Comparison of ENCODE assay signal across 24 mouse cellular contexts in the genomic region with DNA sequence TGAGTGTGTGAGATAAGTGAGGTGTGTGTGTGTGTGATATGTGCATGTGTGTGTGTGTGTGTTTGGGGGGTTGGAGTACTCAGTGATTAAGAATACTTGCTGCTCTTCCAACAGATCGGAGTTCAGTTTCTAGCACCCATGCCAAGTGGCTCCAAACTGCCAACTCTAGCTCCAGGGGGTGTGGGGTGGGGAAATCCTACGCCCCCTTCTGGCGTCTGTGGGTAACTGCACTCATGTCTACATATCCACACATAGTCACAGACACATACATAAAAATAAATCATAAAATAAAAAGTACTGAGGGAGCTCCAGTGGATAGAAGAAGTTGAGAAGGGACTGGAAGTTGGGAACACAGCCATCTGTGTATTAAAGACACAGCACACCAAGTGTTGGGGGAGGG.
A peak's percentile ranks its signal among the peaks of the same experiment; 100 is the strongest.
DNase-seq lines count a peak whose midpoint lies in the region; ATAC-seq and TF ChIP-seq lines count a peak whose summit lies in the region.
"Had no signal": no experiment of that assay in that cellular context is flagged by ENCODE, and none has a peak within 500 bp of the region (broad histone marks: within the 10 kb centered on the region; RNA-seq: fewer than 3 reads in every experiment).

No protein-coding gene starts in this region.

- DNase-seq in liver, embryonic 14.5 days (ENCODE audit: low read depth in 3 of 3, low spot score in 3 of 3) = no peak
- DNase-seq in liver, embryonic 11.5 days (ENCODE audit: low spot score) = no peak
- DNase-seq in testis, postnatal 14 days (ENCODE audit: low spot score) = no peak
- DNase-seq in MEL (ENCODE audit: low read depth, low spot score) = peak; percentile 21
- DNase-seq: adrenal gland, adult 8-10 months; B cell, adult 2 months; cerebellum, adult 2 months; cerebellum, postnatal 14 days; gastrocnemius, postnatal 36 days; heart, adult 18-20 months; kidney, adult 18-20 months; kidney, postnatal 25 days; liver, embryonic 13.5 days; lung, postnatal 36 days; right cerebral cortex, adult 18-20 months had no signal

- TF ChIP-seq CTCF in liver, embryonic 14.5 days (IDR thresholded peaks at IDR 0.05; ENCODE audit: low read depth) = peak; percentile 31
- peak; percentile 32; the same call in 1 of the 2 replicates for TF ChIP-seq CTCF in testis, adult 2 months (IDR thresholded peaks at IDR 0.05; ENCODE audit: control insufficient read depth, insufficient read depth, insufficient replicate concordance, low read depth, low read length)
- peak; percentile 48 to 52 (median 48) for TF ChIP-seq CTCF in MEL (IDR thresholded peaks at IDR 0.05 in 2 of 3, conservative IDR thresholded peaks at IDR 0.05 in 1 of 3; ENCODE audit: control insufficient read depth in 1 of 3, insufficient read depth in 1 of 3, low read depth in 2 of 3, low read length in 3 of 3, poor library complexity in 1 of 3, severe bottlenecking in 1 of 3)

- H3K4me1 ChIP-seq in liver, embryonic 14.5 days (replicated peaks; ENCODE audit: control insufficient read depth in 2 of 2, insufficient read depth in 2 of 2, low read length in 1 of 2) = no peaks in the 10 kb centered on the region
- no peaks in the 10 kb centered on the region for H3K4me1 ChIP-seq in liver, embryonic 11.5 days (replicated peaks; ENCODE audit: control insufficient read depth, insufficient read depth, low read length)
- no peaks in the 10 kb centered on the region for H3K4me1 ChIP-seq in testis, adult 2 months (ENCODE audit: control insufficient read depth, insufficient read depth, low read length)
- H3K4me1 ChIP-seq in MEL (ENCODE audit: control insufficient read depth in 1 of 2, insufficient read depth in 2 of 2, low read length in 2 of 2) = no peaks in the 10 kb centered on the region
- H3K4me1 ChIP-seq: forebrain, embryonic 13.5 days; heart, embryonic 12.5 days; limb, embryonic 13.5 days; liver, embryonic 13.5 days; lung, embryonic 15.5 days had no signal

- H3K4me2 ChIP-seq in liver, embryonic 14.5 days (ENCODE audit: low read depth) = no peak overlapping the region
- no peak overlapping the region for H3K4me2 ChIP-seq in liver, embryonic 11.5 days
- H3K4me2 ChIP-seq: forebrain, embryonic 13.5 days; heart, embryonic 12.5 days; hindbrain, embryonic 15.5 days; kidney, embryonic 15.5 days; limb, embryonic 13.5 days; liver, embryonic 13.5 days; lung, embryonic 15.5 days; midbrain, embryonic 13.5 days had no signal

- WGBS in liver, embryonic 14.5 days (ENCODE audit: insufficient replicate concordance) = 43% methylated on average over 3 of the region's 3 CpGs
- 74% methylated on average over 3 of the region's 3 CpGs for WGBS in liver, embryonic 11.5 days

- TF ChIP-seq POLR2A in testis, adult 2 months (IDR thresholded peaks at IDR 0.05; ENCODE audit: control insufficient read depth, low read depth, low read length) = no peak
- no peak for TF ChIP-seq POLR2A in MEL (IDR thresholded peaks at IDR 0.05; ENCODE audit: control insufficient read depth in 1 of 2, insufficient read depth in 1 of 2, low read depth in 1 of 2, low read length in 2 of 2, poor library complexity in 1 of 2)

- TF ChIP-seq RAD21 in MEL (IDR thresholded peaks at IDR 0.05; ENCODE audit: low read depth, low read length) = no peak

- H3K4me3 ChIP-seq in liver, embryonic 14.5 days (ENCODE audit: insufficient read depth in 1 of 2, low read depth in 2 of 2, low read length in 2 of 2) = no peak overlapping the region
- H3K4me3 ChIP-seq in liver, embryonic 11.5 days (ENCODE audit: low read depth, low read length) = no peak overlapping the region
- no peak overlapping the region for H3K4me3 ChIP-seq in testis, adult 2 months (ENCODE audit: control insufficient read depth, low read depth, low read length)
- no peak overlapping the region for H3K4me3 ChIP-seq in MEL (ENCODE audit: control insufficient read depth in 1 of 2, insufficient read depth in 1 of 2, low read depth in 2 of 2, low read length in 2 of 2)
- H3K4me3 ChIP-seq: forebrain, embryonic 13.5 days; heart, embryonic 12.5 days; hindbrain, embryonic 15.5 days; kidney, embryonic 15.5 days; limb, embryonic 13.5 days; liver, embryonic 13.5 days; lung, embryonic 15.5 days; midbrain, embryonic 13.5 days had no signal

- no peak overlapping the region for H3K27ac ChIP-seq in liver, embryonic 14.5 days
- H3K27ac ChIP-seq in liver, embryonic 11.5 days (ENCODE audit: low read depth, low read length) = no peak overlapping the region
- no peak overlapping the region for H3K27ac ChIP-seq in testis, adult 2 months (ENCODE audit: control insufficient read depth, insufficient read depth, low read depth, low read length)
- H3K27ac ChIP-seq in MEL (ENCODE audit: control insufficient read depth, low read depth, low read length) = no peak overlapping the region
- H3K27ac ChIP-seq: forebrain, embryonic 13.5 days; hindbrain, embryonic 15.5 days; kidney, embryonic 15.5 days; limb, embryonic 13.5 days; liver, embryonic 13.5 days; lung, embryonic 15.5 days; midbrain, embryonic 13.5 days had no signal

- H3K9ac ChIP-seq in liver, embryonic 14.5 days (replicated peaks) = no peak overlapping the region
- H3K9ac ChIP-seq in liver, embryonic 11.5 days (ENCODE audit: low read depth, low read length) = no peak overlapping the region
- H3K9ac ChIP-seq in MEL (ENCODE audit: control insufficient read depth, low read depth, low read length, poor library complexity, severe bottlenecking) = no peak overlapping the region
- H3K9ac ChIP-seq: forebrain, embryonic 13.5 days; heart, embryonic 12.5 days; hindbrain, embryonic 15.5 days; kidney, embryonic 15.5 days; limb, embryonic 13.5 days; liver, embryonic 13.5 days; lung, embryonic 15.5 days; midbrain, embryonic 13.5 days had no signal

- no peak for TF ChIP-seq EP300 in liver, embryonic 14.5 days (IDR thresholded peaks at IDR 0.05; ENCODE audit: low read depth)
- TF ChIP-seq EP300 in MEL (IDR thresholded peaks at IDR 0.05; ENCODE audit: low read depth in 1 of 2, low read length in 2 of 2) = no peak

- H3K79me2 ChIP-seq in MEL (ENCODE audit: control insufficient read depth, insufficient read depth, low read length, poor library complexity) = no peaks in the 10 kb centered on the region

- no peak for ATAC-seq in liver, embryonic 14.5 days (ENCODE audit: insufficient read depth)
- ATAC-seq in liver, embryonic 11.5 days (replicated peaks; ENCODE audit: low FRiP score) = no peak
- no peak for ATAC-seq in erythroblast, adult 5-6 weeks (replicated peaks; ENCODE audit: low FRiP score, poor library complexity, severe bottlenecking)
- ATAC-seq: forebrain, embryonic 13.5 days; midbrain, embryonic 13.5 days had no signal

- H3K27me3 ChIP-seq in liver, embryonic 14.5 days (ENCODE audit: control insufficient read depth, insufficient read depth, low read length) = no peaks in the 10 kb centered on the region
- no peaks in the 10 kb centered on the region for H3K27me3 ChIP-seq in liver, embryonic 11.5 days (replicated peaks; ENCODE audit: control insufficient read depth, insufficient read depth, low read length)
- H3K27me3 ChIP-seq in testis, adult 2 months (ENCODE audit: control insufficient read depth, insufficient read depth, low read length) = no peaks in the 10 kb centered on the region
- H3K27me3 ChIP-seq in MEL (ENCODE audit: control insufficient read depth in 1 of 2, insufficient read depth in 2 of 2, low read length in 2 of 2) = no peaks in the 10 kb centered on the region
- H3K27me3 ChIP-seq: forebrain, embryonic 13.5 days; heart, embryonic 12.5 days; hindbrain, embryonic 15.5 days; kidney, embryonic 15.5 days; limb, embryonic 13.5 days; liver, embryonic 13.5 days; lung, embryonic 15.5 days; midbrain, embryonic 13.5 days had no signal

- H3K9me3 ChIP-seq in liver, embryonic 14.5 days (ENCODE audit: control insufficient read depth, low read length) = no peaks in the 10 kb centered on the region
- no peaks in the 10 kb centered on the region for H3K9me3 ChIP-seq in liver, embryonic 11.5 days (ENCODE audit: control insufficient read depth, low read length)
- H3K9me3 ChIP-seq in MEL (replicated peaks; ENCODE audit: insufficient read depth, low read length) = no peaks in the 10 kb centered on the region
- H3K9me3 ChIP-seq: forebrain, embryonic 13.5 days; heart, embryonic 12.5 days; hindbrain, embryonic 15.5 days; kidney, embryonic 15.5 days; liver, embryonic 13.5 days; lung, embryonic 15.5 days; midbrain, embryonic 13.5 days had no signal

- H3K36me3 ChIP-seq in liver, embryonic 14.5 days (replicated peaks; ENCODE audit: control insufficient read depth, insufficient read depth, low read depth) = no peaks in the 10 kb centered on the region
- H3K36me3 ChIP-seq in liver, embryonic 11.5 days (ENCODE audit: control insufficient read depth, insufficient read depth, low read length) = no peaks in the 10 kb centered on the region
- no peaks in the 10 kb centered on the region for H3K36me3 ChIP-seq in testis, adult 2 months (ENCODE audit: control insufficient read depth, insufficient read depth, low read length)
- no peaks in the 10 kb centered on the region; a peak in 2 of 4 replicates for H3K36me3 ChIP-seq in MEL (ENCODE audit: control insufficient read depth in 1 of 2, insufficient read depth in 2 of 2, low read length in 2 of 2)
- H3K36me3 ChIP-seq: heart, embryonic 12.5 days; hindbrain, embryonic 15.5 days; kidney, embryonic 15.5 days; limb, embryonic 13.5 days; liver, embryonic 13.5 days; lung, embryonic 15.5 days; midbrain, embryonic 13.5 days had no signal

TF ChIP-seq in MEL, 35 proteins besides CTCF, POLR2A, EP300 and RAD21:
- TF ChIP-seq TCF12 (IDR thresholded peaks at IDR 0.05; ENCODE audit: low read depth, low read length) (no peak), USF2 (IDR thresholded peaks at IDR 0.05; ENCODE audit: borderline replicate concordance in 1 of 2, insufficient read depth in 1 of 2, low read depth in 1 of 2, low read length in 2 of 2) (no peak), MYC (IDR thresholded peaks at IDR 0.05; ENCODE audit: low read depth, low read length) (no peak)
